Mouse (Mus musculus) ovary, postnatal 10 days (tissue): ENCODE data around the gene Scgb1a1.

Experiments used
- DNase-seq: peaks from one replicate; pipeline ENCODE4 v3.0.0; 2022; ENCODE audit warnings: low spot score

Gene Scgb1a1

GRCm38 (mm10) chr19:9041074-9041473, 46.7 kb downstream of the Scgb1a1 start:
- no peak for DNase-seq

GRCm38 (mm10) chr19:9040649-9041048, 47.1 kb downstream of the Scgb1a1 start:
- no peak for DNase-seq

DNA sequence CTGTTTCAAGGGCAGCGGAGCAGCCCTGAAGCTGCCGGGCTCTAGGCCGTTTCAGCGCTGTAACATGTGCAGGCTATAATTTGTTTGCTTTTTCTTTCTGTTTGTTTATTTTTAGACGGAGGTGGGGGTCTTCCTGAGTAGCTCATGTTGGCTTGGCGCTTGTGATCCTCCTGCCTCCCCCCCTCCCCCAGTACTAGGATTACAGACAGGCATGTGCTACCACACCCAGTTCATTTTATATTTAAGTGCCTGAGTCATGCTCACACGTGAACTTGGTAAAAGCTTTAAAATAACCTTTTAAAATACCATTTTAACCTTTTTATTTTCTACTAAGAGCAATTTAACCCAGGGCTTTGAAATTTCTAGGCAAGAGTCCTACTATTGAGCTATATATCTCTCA, 47.8 kb downstream of the Scgb1a1 start:
- DNase-seq: no peak

DNA sequence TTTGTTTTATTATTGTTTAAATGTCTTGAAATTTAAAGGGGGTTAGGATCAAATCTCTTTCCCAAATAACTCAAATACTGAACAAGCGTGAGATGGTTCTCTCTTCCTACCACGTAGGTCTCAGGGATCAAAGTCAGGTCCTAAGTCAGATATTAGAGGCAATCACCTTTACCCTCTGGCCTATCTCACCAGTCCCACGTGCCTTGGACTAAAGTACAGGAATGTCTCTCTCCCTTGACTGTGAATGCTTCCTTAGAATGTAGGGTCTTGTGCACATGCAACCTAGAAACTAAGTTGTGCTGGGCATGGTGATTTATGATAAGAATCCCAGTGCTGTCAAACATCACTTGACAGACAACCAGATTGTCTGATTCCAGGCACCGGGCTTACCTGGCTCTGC, 48.5 kb downstream of the Scgb1a1 start:
- no peak for DNase-seq

- DNase-seq: no peak
Observed at GRCm38 (mm10) chr19:9038136-9038535, 49.6 kb downstream of the Scgb1a1 start.

- DNase-seq: no peak
Observed at GRCm38 (mm10) chr19:9035101-9035500, 52.7 kb downstream of the Scgb1a1 start.

- DNase-seq: no peak
Observed at GRCm38 (mm10) chr19:9034480-9034879, 53.3 kb downstream of the Scgb1a1 start.
